Mouse (Mus musculus): ENCODE results near the gene Slc38a9.

DNA sequence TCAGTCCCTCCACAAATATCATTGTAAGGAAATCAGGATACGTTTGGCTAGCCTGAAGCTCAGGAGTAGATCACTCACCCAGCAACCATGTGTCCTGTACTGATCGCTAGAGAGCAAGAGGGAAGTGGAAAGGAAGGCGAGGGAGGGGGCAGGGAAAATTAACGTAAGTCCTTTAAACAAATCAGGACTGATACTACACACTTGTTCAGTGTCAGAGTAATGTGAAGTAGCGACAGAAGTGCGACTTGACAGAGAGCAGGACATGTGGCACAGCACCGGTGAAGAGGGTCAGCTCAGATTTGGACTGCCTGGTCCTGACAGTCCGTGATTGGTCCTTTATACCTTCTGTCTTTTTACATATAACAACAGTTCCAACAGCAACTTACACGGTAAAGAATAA is 6.7 kb downstream of the Slc38a9 start:
- TF ChIP-seq CHD2 (IDR thresholded peaks at IDR 0.05; ENCODE audit: low read depth, low read length) (no peak), ZNF384 (IDR thresholded peaks at IDR 0.05; ENCODE audit: low read depth, low read length) (no peak), HCFC1 (IDR thresholded peaks at IDR 0.05; ENCODE audit: borderline replicate concordance, insufficient read depth, low read length) (no peak), MAFK (IDR thresholded peaks at IDR 0.05; ENCODE audit: insufficient read depth, low read depth, low read length) (no peak), ZC3H11A (IDR thresholded peaks at IDR 0.05; ENCODE audit: borderline replicate concordance, low read depth, low read length) (no peak)
